Mouse (Mus musculus): ENCODE data around the gene Limch1. TPM values are rescaled to one million over a fixed set of nuclear protein-coding genes. Genes with fewer than 3 reads are reported as not detected.

Gene Limch1
- total and polyA plus RNA-seq, 3 experiments = 0.05 TPM; not detected in 2

GRCm38 (mm10) chr5:67002346-67002745 is 256.7 kb downstream of the Limch1 start:
- Histone ChIP-seq H3K4me3 (replicated peaks in 1 of 3; ENCODE audit: low read depth in 2 of 3, low read length in 2 of 3, poor library complexity in 1 of 3) (no peak overlapping the region), H3K9ac (ENCODE audit: insufficient read depth, low read depth) (no peak overlapping the region), H3K79me2 (replicated peaks; ENCODE audit: control insufficient read depth, extremely low read depth, insufficient read depth, poor library complexity, severe bottlenecking) (no peaks in the 10 kb centered on the region), H3K36me3 (replicated peaks in 1 of 2; ENCODE audit: control insufficient read depth in 1 of 2, insufficient read depth in 1 of 2, low read length in 1 of 2) (no peaks in the 10 kb centered on the region), H3K9me3 (replicated peaks; ENCODE audit: low read length) (no peaks in the 10 kb centered on the region), H3K4me2 (ENCODE audit: insufficient read depth, low read depth, poor library complexity, severe bottlenecking) (no peak overlapping the region), H3K27me3 (replicated peaks) (no peaks in the 10 kb centered on the region), H3K4me1 (ENCODE audit: control insufficient read depth in 1 of 2, insufficient read depth in 2 of 2) (no peaks in the 10 kb centered on the region), H3K27ac (ENCODE audit: insufficient read depth, low read depth) (no peak overlapping the region)
- dilution Hi-C loops (cut with MboI; ENCODE audit: extremely low pct_ligation_motif_present, extremely low pct_unique_long_range_greater_than_20kb, low sequenced_read_pairs) (no loop called here), in situ Hi-C loops (cut with MboI; ENCODE audit: low pct_ligation_motif_present, low pct_unique_long_range_greater_than_20kb, low sequenced_read_pairs) (no loop called here)
- no peak for TF ChIP-seq NELFE (IDR thresholded peaks at IDR 0.05; ENCODE audit: low read depth, low read length)
- no peak for TF ChIP-seq MAZ (IDR thresholded peaks at IDR 0.05; ENCODE audit: low read depth, low read length)
- TF ChIP-seq PAX5 (IDR thresholded peaks at IDR 0.05; ENCODE audit: low read length) = no peak
- TF ChIP-seq E2F4 (IDR thresholded peaks at IDR 0.05; ENCODE audit: insufficient replicate concordance, low read depth, low read length) = no peak
- no peak for TF ChIP-seq POLR2AphosphoS2 (IDR thresholded peaks at IDR 0.05; ENCODE audit: low read depth, low read length)
- TF ChIP-seq ZC3H11A (IDR thresholded peaks at IDR 0.05; ENCODE audit: low read depth, low read length) = no peak
- TF ChIP-seq MYC (IDR thresholded peaks at IDR 0.05; ENCODE audit: low read depth, low read length) = no peak
- no peak for TF ChIP-seq CHD2 (IDR thresholded peaks at IDR 0.05; ENCODE audit: low read length)
- no peak for TF ChIP-seq JUN (IDR thresholded peaks at IDR 0.05; ENCODE audit: insufficient read depth, low read depth, low read length)
- TF ChIP-seq SIN3A (IDR thresholded peaks at IDR 0.05; ENCODE audit: low read length) = no peak
- no peak for TF ChIP-seq SMC3 (IDR thresholded peaks at IDR 0.05; ENCODE audit: low read depth, low read length)
- no peak for TF ChIP-seq ELF1 (IDR thresholded peaks at IDR 0.05; ENCODE audit: low read depth, low read length)
- no peak for DNase-seq (ENCODE audit: extremely low read depth)

- Histone ChIP-seq H3K27ac (ENCODE audit: insufficient read depth, low read depth) (no peak overlapping the region), H3K27me3 (replicated peaks) (no peaks in the 10 kb centered on the region), H3K4me3 (replicated peaks in 1 of 3; ENCODE audit: low read depth in 2 of 3, low read length in 2 of 3, poor library complexity in 1 of 3) (no peak overlapping the region), H3K36me3 (replicated peaks in 1 of 2; ENCODE audit: control insufficient read depth in 1 of 2, insufficient read depth in 1 of 2, low read length in 1 of 2) (no peaks in the 10 kb centered on the region), H3K4me2 (ENCODE audit: insufficient read depth, low read depth, poor library complexity, severe bottlenecking) (no peak overlapping the region), H3K9me3 (replicated peaks; ENCODE audit: low read length) (peaks cover 4% of the 10 kb centered on the region), H3K79me2 (replicated peaks; ENCODE audit: control insufficient read depth, extremely low read depth, insufficient read depth, poor library complexity, severe bottlenecking) (no peaks in the 10 kb centered on the region), H3K9ac (ENCODE audit: insufficient read depth, low read depth) (no peak overlapping the region), H3K4me1 (ENCODE audit: control insufficient read depth in 1 of 2, insufficient read depth in 2 of 2) (peaks cover 0 to 5% of the 10 kb centered on the region in 2 experiments; a peak in 1 of 4 replicates)
- TF ChIP-seq POLR2AphosphoS2 (IDR thresholded peaks at IDR 0.05; ENCODE audit: low read depth, low read length) = no peak
- no peak for TF ChIP-seq GABPA (IDR thresholded peaks at IDR 0.05; ENCODE audit: insufficient replicate concordance, low read depth, low read length)
- TF ChIP-seq UBTF (IDR thresholded peaks at IDR 0.05; ENCODE audit: low read depth, low read length) = no peak
- TF ChIP-seq ZKSCAN1 (IDR thresholded peaks at IDR 0.05; ENCODE audit: borderline replicate concordance, low read depth, low read length) = no peak
- TF ChIP-seq KAT2A (IDR thresholded peaks at IDR 0.05; ENCODE audit: insufficient replicate concordance, low read length) = no peak
- TF ChIP-seq NRF1 (IDR thresholded peaks at IDR 0.05; ENCODE audit: low read depth, low read length) = no peak
- TF ChIP-seq CHD1 (IDR thresholded peaks at IDR 0.05; ENCODE audit: low read depth, low read length) = no peak
- no peak for TF ChIP-seq MAFK (IDR thresholded peaks at IDR 0.05; ENCODE audit: insufficient replicate concordance, low read length)
- no peak for TF ChIP-seq CTCF (conservative IDR thresholded peaks at IDR 0.05 in 1 of 2, IDR thresholded peaks at IDR 0.05 in 1 of 2; ENCODE audit: low read depth in 2 of 2, low read length in 2 of 2)
- no peak for TF ChIP-seq SMC3 (IDR thresholded peaks at IDR 0.05; ENCODE audit: low read depth, low read length)
- TF ChIP-seq NELFE (IDR thresholded peaks at IDR 0.05; ENCODE audit: low read depth, low read length) = no peak
- TF ChIP-seq USF2 (conservative IDR thresholded peaks at IDR 0.05; ENCODE audit: low read depth, low read length) = no peak
- TF ChIP-seq ZNF384 (IDR thresholded peaks at IDR 0.05; ENCODE audit: low read depth, low read length) = no peak
- no peak for TF ChIP-seq ZMIZ1 (IDR thresholded peaks at IDR 0.05; ENCODE audit: low read depth, low read length)
- no peak for TF ChIP-seq MAZ (IDR thresholded peaks at IDR 0.05; ENCODE audit: low read depth, low read length)
- dilution Hi-C loops (cut with MboI; ENCODE audit: extremely low pct_ligation_motif_present, extremely low pct_unique_long_range_greater_than_20kb, low sequenced_read_pairs) = no loop called here
- in situ Hi-C loops (cut with MboI; ENCODE audit: low pct_ligation_motif_present, low pct_unique_long_range_greater_than_20kb, low sequenced_read_pairs) = no loop called here
- no peak for DNase-seq (ENCODE audit: extremely low read depth)
These were observed 259.0 kb downstream of the Limch1 start for GRCm38 (mm10) chr5:67004619-67005018.
